Mouse (Mus musculus) forebrain, embryonic 12.5 days (tissue): ENCODE results near the gene Acr. TPM values are rescaled to one million over a fixed set of nuclear protein-coding genes. Genes with fewer than 3 reads are reported as not detected.

Experiments used
- ATAC-seq: fragments of 200-750 bp; cut with Nextera tagmentation; 2 replicates; pipeline ENCODE4 v1.8.0; 2017; ENCODE audit warnings: moderate TSS enrichment; ENCODE audit not compliant: low FRiP score
- H3K27ac ChIP-seq: fragments of 300-500 bp; sonication (generic); 2 replicates; pipeline ENCODE4 v1.5.1; 2016; ENCODE audit warnings: mild to moderate bottlenecking
- H3K27me3 ChIP-seq: fragments of 300-500 bp; sonication (generic); 2 replicates; pipeline ENCODE4 v1.6.1; 2016; ENCODE audit warnings: mild to moderate bottlenecking
- H3K36me3 ChIP-seq: fragments of 300-500 bp; sonication (generic); replicated peaks from 2 replicates; pipeline ENCODE4 v1.6.1; 2016; ENCODE audit warnings: mild to moderate bottlenecking
- H3K4me1 ChIP-seq: fragments of 300-500 bp; sonication (generic); 2 replicates; pipeline ENCODE4 v1.6.1; 2016
- H3K4me2 ChIP-seq: fragments of 300-500 bp; sonication (generic); 2 replicates; pipeline ENCODE4 v1.6.1; 2016; ENCODE audit warnings: mild to moderate bottlenecking, moderate library complexity
- H3K4me3 ChIP-seq: fragments of 300-500 bp; sonication (generic); replicated peaks from 2 replicates; pipeline ENCODE4 v1.5.1; 2016; ENCODE audit warnings: mild to moderate bottlenecking
- H3K9ac ChIP-seq: fragments of 300-500 bp; sonication (generic); 2 replicates; pipeline ENCODE4 v1.6.1; 2016; ENCODE audit warnings: mild to moderate bottlenecking
- H3K9me3 ChIP-seq: fragments of 300-500 bp; sonication (generic); 2 replicates; pipeline ENCODE4 v1.6.1; 2016
- WGBS: fragments of 180-500 bp; shearing (Covaris S2); methylation state at CpG from one replicate; pipeline ENCODE4 v1.1.7; 2016; 5-methylcytosine and 5-hydroxymethylcytosine counted together
- polyA plus RNA-seq: library from polyadenylated mRNA; unstranded; fragments of >200 nt; fragmentation: Nextera tagmentation; extraction: Ambion mirVana; gene quantifications from 2 replicates; pipeline ENCODE4 v1.2.1, GENCODE M21; 2016

Gene Acr
- polyA plus RNA-seq, 1 experiment from 2014 or later = 1.5 TPM

- 94% methylated on average over 10 of the region's 10 CpGs for WGBS
Observed at GRCm38 (mm10) chr15:89528923-89529322, 39.2 kb upstream of the Acr start.

GRCm38 (mm10) chr15:89530336-89530735 lies 37.8 kb upstream of the Acr start:
- Histone ChIP-seq H3K4me1 (peaks cover 29% of the 10 kb centered on the region), H3K9me3 (no peaks in the 10 kb centered on the region), H3K27ac (no peak overlapping the region), H3K9ac (no peak overlapping the region), H3K36me3 (no peaks in the 10 kb centered on the region), H3K4me2 (no peak overlapping the region), H3K4me3 (no peak overlapping the region), H3K27me3 (peaks cover 5% of the 10 kb centered on the region)
- ATAC-seq = no peak
- 3% methylated on average over 4 of the region's 4 CpGs for WGBS

More at GRCm38 (mm10) chr15:89528923-89529322, 39.2 kb upstream of the Acr start:
- Histone ChIP-seq H3K27me3 (peaks cover 19% of the 10 kb centered on the region), H3K9me3 (no peaks in the 10 kb centered on the region), H3K4me3 (no peak overlapping the region), H3K4me2 (no peak overlapping the region), H3K4me1 (peaks cover 27% of the 10 kb centered on the region), H3K27ac (no peak overlapping the region), H3K9ac (no peak overlapping the region), H3K36me3 (no peaks in the 10 kb centered on the region)
- ATAC-seq = no peak

GRCm38 (mm10) chr15:89531399-89531798 lies 36.7 kb upstream of the Acr start:
- Histone ChIP-seq H3K27me3 (no peaks in the 10 kb centered on the region; the same call in 1 of the 2 replicates), H3K4me2 (no peak overlapping the region), H3K4me3 (no peak overlapping the region), H3K4me1 (peaks cover 29% of the 10 kb centered on the region), H3K27ac (no peak overlapping the region), H3K36me3 (no peaks in the 10 kb centered on the region), H3K9ac (no peak overlapping the region), H3K9me3 (no peaks in the 10 kb centered on the region)
- no peak for ATAC-seq
- 89% methylated on average over 5 of the region's 5 CpGs for WGBS

DNA sequence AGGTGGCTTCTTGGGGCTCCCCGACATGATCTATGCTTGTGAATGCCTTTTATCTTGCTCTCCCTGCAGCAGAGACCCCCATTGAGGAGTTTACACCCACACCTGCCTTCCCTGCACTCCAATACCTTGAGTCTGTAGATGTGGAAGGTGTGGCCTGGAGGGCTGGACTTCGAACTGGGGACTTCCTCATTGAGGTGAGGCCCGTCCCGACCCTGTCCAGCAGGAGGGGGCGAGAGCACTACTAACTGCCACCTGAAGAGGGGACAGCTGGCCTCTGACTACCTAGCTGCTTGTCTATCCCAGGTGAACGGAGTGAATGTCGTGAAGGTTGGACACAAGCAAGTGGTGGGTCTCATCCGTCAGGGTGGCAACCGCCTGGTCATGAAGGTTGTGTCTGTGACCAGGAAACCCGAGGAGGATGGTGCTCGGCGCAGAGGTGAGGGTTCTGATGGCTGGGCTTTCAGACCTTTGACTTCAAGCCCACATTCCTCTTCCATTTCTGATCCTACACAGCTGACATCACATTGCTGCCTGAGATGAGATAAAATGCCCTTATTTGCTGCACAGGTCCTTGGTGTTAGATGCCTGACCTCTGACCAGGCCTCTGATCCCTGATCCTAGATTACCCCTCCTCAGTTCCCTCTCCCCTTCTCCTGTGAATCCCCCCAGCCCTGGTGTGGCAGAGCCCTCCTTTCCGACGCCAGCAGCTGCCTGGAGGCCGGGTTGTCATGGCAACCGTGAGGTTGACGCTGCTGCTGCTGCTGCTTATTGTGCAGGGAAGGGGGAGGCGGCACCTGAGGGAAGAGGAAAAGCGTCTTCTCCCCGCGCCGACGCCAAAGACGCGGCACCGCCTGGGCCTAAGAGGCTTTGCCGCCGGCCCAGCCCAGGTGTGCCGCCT lies 35.9 kb upstream of the Acr start:
- H3K36me3 ChIP-seq = no peaks in the 10 kb centered on the region
- H3K9ac ChIP-seq = peak overlapping the region; percentile 65

GRCm38 (mm10) chr15:89532924-89533842 lies 34.9 kb upstream of the Acr start:
- ATAC-seq = peak; percentile 53
- peak overlapping the region; percentile 79 for H3K4me2 ChIP-seq
- H3K27me3 ChIP-seq = no peaks in the 10 kb centered on the region
- WGBS = 60% methylated on average over 23 of the region's 23 CpGs
- H3K36me3 ChIP-seq = no peaks in the 10 kb centered on the region
- peak overlapping the region; percentile 65 for H3K9ac ChIP-seq
- peaks cover 29% of the 10 kb centered on the region for H3K4me1 ChIP-seq
- peak overlapping the region; percentile 45 for H3K4me3 ChIP-seq
- H3K9me3 ChIP-seq = no peaks in the 10 kb centered on the region
- H3K27ac ChIP-seq = peak overlapping the region; percentile 81

More for the DNA sequence above, 35.9 kb upstream of the Acr start:
- peak overlapping the region; percentile 79 for H3K4me2 ChIP-seq
- no peaks in the 10 kb centered on the region for H3K9me3 ChIP-seq
- peak overlapping the region; percentile 81 for H3K27ac ChIP-seq
- peak; percentile 92 for ATAC-seq
- no peaks in the 10 kb centered on the region; the same call in 1 of the 2 replicates for H3K27me3 ChIP-seq
- WGBS = 19% methylated on average over 29 of the region's 29 CpGs
- H3K4me3 ChIP-seq = peak overlapping the region; percentile 45
- H3K4me1 ChIP-seq = peaks cover 29% of the 10 kb centered on the region

DNA sequence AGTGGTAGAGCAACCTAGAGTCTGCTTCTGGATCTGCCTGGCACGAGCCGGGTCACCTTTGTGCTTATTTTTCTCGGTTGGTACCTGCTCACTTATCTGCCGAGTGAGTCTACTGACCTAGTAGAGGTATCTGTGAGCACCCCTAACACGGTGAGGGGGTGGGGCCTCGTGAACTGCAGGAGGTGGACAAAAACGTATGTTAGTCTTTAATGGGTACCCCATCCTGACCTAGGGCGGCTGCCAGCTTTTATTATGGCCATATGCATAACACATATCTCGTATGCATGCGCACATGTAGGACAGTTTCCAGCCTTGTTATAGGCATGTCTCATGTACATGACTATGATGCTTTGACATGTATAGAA lies 34.3 kb upstream of the Acr start:
- peak overlapping the region; percentile 65; the same call in 1 of the 2 replicates for H3K9ac ChIP-seq
- ATAC-seq = no peak
- H3K27me3 ChIP-seq = no peaks in the 10 kb centered on the region
- H3K4me3 ChIP-seq = peak overlapping the region; percentile 45
- H3K4me1 ChIP-seq = peaks cover 29% of the 10 kb centered on the region
- H3K27ac ChIP-seq = no peak overlapping the region
- no peaks in the 10 kb centered on the region for H3K36me3 ChIP-seq
- no peaks in the 10 kb centered on the region for H3K9me3 ChIP-seq
- peak overlapping the region; percentile 79 for H3K4me2 ChIP-seq
- WGBS = 88% methylated on average over 10 of the region's 10 CpGs

- Histone ChIP-seq H3K27ac (no peak overlapping the region), H3K9me3 (no peaks in the 10 kb centered on the region), H3K4me2 (no peak overlapping the region), H3K9ac (no peak overlapping the region), H3K36me3 (peaks cover 15% of the 10 kb centered on the region; the same call in 1 of the 2 replicates), H3K27me3 (peaks cover 32% of the 10 kb centered on the region), H3K4me3 (no peak overlapping the region), H3K4me1 (peaks cover 20% of the 10 kb centered on the region)
- ATAC-seq = no peak
- WGBS = 90% methylated on average over 7 of the region's 7 CpGs
Observed at GRCm38 (mm10) chr15:89544171-89544570, 24.0 kb upstream of the Acr start.

- H3K36me3 ChIP-seq = peaks cover 24% of the 10 kb centered on the region; the same call in 1 of the 2 replicates
- no peak for ATAC-seq
- peak overlapping the region; percentile 34 for H3K4me3 ChIP-seq
- 45% methylated on average over 8 of the region's 8 CpGs for WGBS
- peaks cover 20% of the 10 kb centered on the region for H3K4me1 ChIP-seq
- no peaks in the 10 kb centered on the region for H3K9me3 ChIP-seq
- peaks cover 36% of the 10 kb centered on the region for H3K27me3 ChIP-seq
- no peak overlapping the region for H3K9ac ChIP-seq
- H3K4me2 ChIP-seq = peak overlapping the region; percentile 60
- no peak overlapping the region for H3K27ac ChIP-seq
Observed at GRCm38 (mm10) chr15:89547321-89547720, 20.8 kb upstream of the Acr start.

GRCm38 (mm10) chr15:89547824-89548601 lies 20.1 kb upstream of the Acr start:
- Histone ChIP-seq H3K27ac (no peak overlapping the region), H3K4me1 (peaks cover 20% of the 10 kb centered on the region), H3K27me3 (peaks cover 36% of the 10 kb centered on the region), H3K9ac (peak overlapping the region; percentile 41; the same call in 1 of the 2 replicates), H3K9me3 (no peaks in the 10 kb centered on the region), H3K36me3 (peaks cover 22% of the 10 kb centered on the region; the same call in 1 of the 2 replicates), H3K4me2 (peak overlapping the region; percentile 60), H3K4me3 (peak overlapping the region; percentile 34)
- WGBS = 8% methylated on average over 56 of the region's 58 CpGs
- ATAC-seq = peak; percentile 90

GRCm38 (mm10) chr15:89548837-89549236 lies 19.3 kb upstream of the Acr start:
- Histone ChIP-seq H3K9ac (no peak overlapping the region), H3K27ac (no peak overlapping the region)

DNA sequence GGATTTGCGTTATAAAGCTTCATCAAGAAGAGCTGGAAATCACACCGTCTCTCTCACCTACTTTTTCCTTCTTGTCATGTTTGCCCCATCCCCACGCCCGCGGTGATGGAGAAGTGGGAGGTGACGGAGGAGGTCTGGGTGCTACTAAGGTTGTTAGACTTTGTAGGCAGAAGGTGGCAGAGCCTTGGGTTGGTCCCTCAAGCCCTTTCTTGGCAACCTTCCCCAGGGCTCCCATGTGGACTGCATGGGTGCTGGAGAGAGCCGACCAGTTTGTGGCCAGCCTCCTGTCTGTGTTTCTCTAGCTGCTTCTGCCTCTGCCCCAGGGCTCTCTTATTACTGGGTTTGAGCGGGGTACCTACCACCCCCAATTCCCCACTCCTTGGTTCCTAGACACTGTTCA lies 17.6 kb upstream of the Acr start:
- peaks cover 18% of the 10 kb centered on the region; the same call in 1 of the 2 replicates for H3K36me3 ChIP-seq
- H3K9ac ChIP-seq = no peak overlapping the region
- H3K4me3 ChIP-seq = no peak overlapping the region
- H3K27ac ChIP-seq = no peak overlapping the region
- H3K27me3 ChIP-seq = peaks cover 46% of the 10 kb centered on the region
- H3K4me2 ChIP-seq = no peak overlapping the region
- no peaks in the 10 kb centered on the region for H3K9me3 ChIP-seq
- WGBS = 95% methylated on average over 8 of the region's 8 CpGs
- ATAC-seq = no peak
- H3K4me1 ChIP-seq = peaks cover 20% of the 10 kb centered on the region

More at GRCm38 (mm10) chr15:89548837-89549236, 19.3 kb upstream of the Acr start:
- H3K4me3 ChIP-seq = peak overlapping the region; percentile 34
- H3K27me3 ChIP-seq = peaks cover 36% of the 10 kb centered on the region
- ATAC-seq = peak; percentile 31
- H3K4me1 ChIP-seq = peaks cover 20% of the 10 kb centered on the region
- peak overlapping the region; percentile 60 for H3K4me2 ChIP-seq
- peaks cover 18% of the 10 kb centered on the region; the same call in 1 of the 2 replicates for H3K36me3 ChIP-seq
- WGBS = 24% methylated on average over 11 of the region's 11 CpGs
- H3K9me3 ChIP-seq = no peaks in the 10 kb centered on the region
